Mouse (Mus musculus) midbrain, embryonic 13.5 days (tissue): ENCODE results near the gene Tcp10c. TPM values are rescaled to one million over a fixed set of nuclear protein-coding genes. Genes with fewer than 3 reads are reported as not detected.
"Not testable (repeated sequence)": the region's sequence is repeated elsewhere in the genome, so short reads cannot be mapped to it uniquely, and the experiment has no call there.

Source experiments
- ATAC-seq: fragments of 200-750 bp; cut with Nextera tagmentation; 2 replicates; pipeline ENCODE4 v1.8.0; 2017; ENCODE audit warnings: mild to moderate bottlenecking, moderate TSS enrichment, moderate library complexity
- H3K27ac ChIP-seq: fragments of 300-500 bp; sonication (generic); 2 replicates; pipeline ENCODE4 v1.5.1; 2015; ENCODE audit warnings: inconsistent platforms, mild to moderate bottlenecking, moderate library complexity
- H3K27me3 ChIP-seq: fragments of 300-500 bp; sonication (generic); 2 replicates; pipeline ENCODE4 v1.6.1; 2015; ENCODE audit warnings: mild to moderate bottlenecking, inconsistent platforms
- H3K36me3 ChIP-seq: fragments of 300-500 bp; sonication (generic); 2 replicates; pipeline ENCODE4 v1.6.1; 2015; ENCODE audit warnings: mild to moderate bottlenecking, inconsistent platforms
- H3K4me1 ChIP-seq: fragments of 300-500 bp; sonication (generic); replicated peaks from 2 replicates; pipeline ENCODE4 v1.6.1; 2015; ENCODE audit warnings: inconsistent platforms
- H3K4me2 ChIP-seq: fragments of 300-500 bp; sonication (generic); replicated peaks from 2 replicates; pipeline ENCODE4 v1.6.1; 2015; ENCODE audit warnings: moderate library complexity, mild to moderate bottlenecking, inconsistent platforms
- H3K4me3 ChIP-seq: fragments of 300-500 bp; sonication (generic); replicated peaks from 2 replicates; pipeline ENCODE4 v1.5.1; 2015; ENCODE audit warnings: mild to moderate bottlenecking, inconsistent platforms
- H3K9ac ChIP-seq: fragments of 300-500 bp; sonication (generic); replicated peaks from 2 replicates; pipeline ENCODE4 v1.6.1; 2015; ENCODE audit warnings: mild to moderate bottlenecking, inconsistent platforms
- H3K9me3 ChIP-seq: fragments of 300-500 bp; sonication (generic); 2 replicates; pipeline ENCODE4 v1.6.1; 2016; ENCODE audit warnings: mild to moderate bottlenecking, inconsistent platforms
- WGBS: fragments of 180-500 bp; shearing (Covaris S2); methylation state at CpG from one replicate; pipeline ENCODE4 v1.1.7; 2015; 5-methylcytosine and 5-hydroxymethylcytosine counted together
- polyA plus RNA-seq: library from polyadenylated mRNA; unstranded; fragments of >200 nt; fragmentation: Nextera tagmentation; extraction: Ambion mirVana; gene quantifications from 2 replicates; pipeline ENCODE4 v1.2.1, GENCODE M21; 2015

The Tcp10c gene
- polyA plus RNA-seq, 1 experiment from 2014 or later, result not detected

- H3K4me1 ChIP-seq, H3K4me2 ChIP-seq, H3K4me3 ChIP-seq, H3K9ac ChIP-seq, H3K27ac ChIP-seq, H3K27me3 ChIP-seq, H3K36me3 ChIP-seq: not testable (repeated sequence)
- ATAC-seq, result 0 out of 2 replicates have a peak, but pooled peaks have one; percentile 43
- peaks cover 22% of the 10 kb centered on the region for H3K9me3 ChIP-seq
These were observed 47.7 kb downstream of the Tcp10c start for GRCm38 (mm10) chr17:13402118-13402517.

- H3K27ac ChIP-seq, H3K27me3 ChIP-seq, H3K4me2 ChIP-seq, H3K36me3 ChIP-seq, H3K9ac ChIP-seq, ATAC-seq, H3K4me1 ChIP-seq, H3K4me3 ChIP-seq: not testable (repeated sequence)
- 81% methylated on average over 5 of the region's 5 CpGs for WGBS
- peaks cover 16% of the 10 kb centered on the region for H3K9me3 ChIP-seq
These were observed 49.3 kb downstream of the Tcp10c start for GRCm38 (mm10) chr17:13403527-13404131.

DNA sequence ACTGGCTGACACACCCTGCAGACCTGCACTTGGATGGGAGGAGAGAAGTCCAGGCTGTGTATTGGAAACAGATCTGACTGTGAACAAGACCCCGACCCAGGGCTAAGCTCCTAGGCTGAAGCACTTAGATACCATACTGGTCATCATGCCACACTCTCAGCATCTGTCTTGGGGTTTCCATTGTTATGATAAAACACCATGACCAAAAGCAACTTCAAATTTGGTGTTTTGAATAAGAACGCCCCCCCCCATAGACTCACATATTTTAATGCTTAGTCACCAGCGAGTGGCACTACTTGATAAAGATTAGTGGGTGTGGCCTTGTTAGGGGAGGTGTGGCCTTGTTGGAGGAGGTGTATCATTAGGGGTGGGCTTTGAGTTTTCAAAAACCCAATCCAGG is 51.7 kb downstream of the Tcp10c start:
- H3K9ac ChIP-seq, H3K27me3 ChIP-seq, H3K4me3 ChIP-seq, H3K27ac ChIP-seq, H3K36me3 ChIP-seq, H3K4me2 ChIP-seq, ATAC-seq, H3K4me1 ChIP-seq: not testable (repeated sequence)
- 82% methylated on average over 3 of the region's 3 CpGs for WGBS
- H3K9me3 ChIP-seq, result peaks cover 16% of the 10 kb centered on the region

DNA sequence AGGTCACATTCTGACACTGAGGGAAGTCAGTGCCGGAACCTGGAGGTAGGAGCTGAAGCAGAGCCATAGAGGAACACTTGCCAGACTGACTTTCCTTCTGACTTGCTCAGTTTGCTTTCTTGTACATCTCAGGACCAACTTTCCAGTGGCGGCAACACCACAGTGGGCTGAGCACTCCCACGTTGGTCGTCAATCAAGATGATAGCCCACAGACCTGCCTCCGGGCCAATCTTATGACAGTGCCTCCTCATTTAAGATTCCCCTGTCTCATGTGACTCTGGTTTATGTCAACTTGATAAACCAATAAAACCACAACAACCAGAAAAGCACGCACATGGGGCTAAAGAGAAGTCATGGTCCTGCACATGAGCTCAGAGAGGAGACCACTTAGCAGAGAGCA is 52.3 kb downstream of the Tcp10c start:
- H3K27ac ChIP-seq, ATAC-seq, H3K36me3 ChIP-seq, H3K4me3 ChIP-seq, H3K4me1 ChIP-seq, H3K27me3 ChIP-seq, H3K9ac ChIP-seq, H3K4me2 ChIP-seq: not testable (repeated sequence)
- WGBS, result 90% methylated on average over 6 of the region's 6 CpGs
- H3K9me3 ChIP-seq, result peaks cover 16% of the 10 kb centered on the region

DNA sequence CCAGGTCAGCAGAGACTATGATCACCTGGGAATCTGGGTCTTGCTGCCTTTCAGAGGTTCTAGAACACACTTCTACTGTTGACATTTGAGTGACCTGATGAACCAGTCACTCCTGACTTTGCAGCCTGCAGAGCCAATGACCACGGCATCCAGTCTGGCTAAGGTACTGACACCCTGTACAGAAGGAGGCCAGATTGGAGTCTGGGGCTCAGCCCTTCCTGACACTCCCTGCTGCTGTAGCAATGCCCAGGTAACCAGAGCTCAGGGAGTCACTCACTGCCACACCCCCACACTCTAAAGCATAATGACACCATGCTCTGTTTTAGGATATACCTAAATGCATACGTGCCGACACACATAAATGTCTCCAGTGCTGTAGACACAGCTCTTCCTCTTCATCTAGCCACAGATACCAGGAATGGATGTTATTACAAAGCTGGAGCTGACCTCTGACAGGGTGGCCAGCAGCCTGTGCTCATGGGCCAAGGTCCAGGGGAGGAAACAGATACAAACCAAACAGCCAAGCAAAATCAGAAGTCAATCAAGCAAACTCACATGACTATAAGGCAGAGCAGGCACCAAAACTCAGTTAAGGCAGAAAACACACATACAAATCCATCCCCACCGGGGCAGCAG is 53.4 kb downstream of the Tcp10c start:
- H3K4me2 ChIP-seq, H3K4me3 ChIP-seq, H3K4me1 ChIP-seq, H3K9ac ChIP-seq, H3K27ac ChIP-seq, H3K27me3 ChIP-seq, ATAC-seq, H3K36me3 ChIP-seq: not testable (repeated sequence)
- peaks cover 16% of the 10 kb centered on the region for H3K9me3 ChIP-seq
- WGBS, result 94% methylated on average over 3 of the region's 4 CpGs

GRCm38 (mm10) chr17:13408257-13408633 is 53.9 kb downstream of the Tcp10c start:
- not testable (repeated sequence) for H3K4me2 ChIP-seq, H3K9ac ChIP-seq, H3K27me3 ChIP-seq, H3K27ac ChIP-seq, H3K4me1 ChIP-seq, ATAC-seq, H3K36me3 ChIP-seq, H3K4me3 ChIP-seq
- peaks cover 16% of the 10 kb centered on the region for H3K9me3 ChIP-seq
- WGBS, result 96% methylated on average over 11 of the region's 11 CpGs

GRCm38 (mm10) chr17:13421022-13421591 is 66.7 kb downstream of the Tcp10c start:
- H3K4me3 ChIP-seq, H3K9ac ChIP-seq, H3K27ac ChIP-seq, H3K4me2 ChIP-seq, H3K4me1 ChIP-seq, H3K9me3 ChIP-seq, H3K27me3 ChIP-seq, ATAC-seq, H3K36me3 ChIP-seq: not testable (repeated sequence)
- 89% methylated on average over 9 of the region's 12 CpGs for WGBS

DNA sequence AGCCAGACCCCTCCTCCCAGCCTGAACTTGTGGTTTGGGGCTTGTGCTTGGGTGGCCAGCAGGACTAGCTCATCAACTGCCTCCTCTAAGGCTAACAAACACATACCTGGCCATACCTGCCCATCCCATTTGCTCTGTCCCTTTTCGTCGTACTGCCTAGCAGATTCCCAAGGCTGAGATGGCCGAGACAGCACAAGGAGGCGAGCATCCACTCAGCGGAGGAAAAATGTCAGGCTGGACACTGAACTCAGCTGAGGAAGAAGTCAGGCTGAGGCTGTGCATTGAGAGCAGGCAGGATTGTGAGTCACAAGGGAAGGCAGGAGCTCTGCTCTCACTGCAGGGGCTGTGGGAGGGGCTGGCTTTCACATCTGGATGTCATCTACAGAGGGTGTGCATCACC is 68.3 kb downstream of the Tcp10c start:
- not testable (repeated sequence) for ATAC-seq, H3K4me1 ChIP-seq, H3K27me3 ChIP-seq, H3K27ac ChIP-seq, H3K4me3 ChIP-seq, H3K9ac ChIP-seq, H3K4me2 ChIP-seq, H3K36me3 ChIP-seq
- peaks cover 13% of the 10 kb centered on the region; the same call in 1 of the 2 replicates for H3K9me3 ChIP-seq
- WGBS, result 88% methylated on average over 5 of the region's 5 CpGs

DNA sequence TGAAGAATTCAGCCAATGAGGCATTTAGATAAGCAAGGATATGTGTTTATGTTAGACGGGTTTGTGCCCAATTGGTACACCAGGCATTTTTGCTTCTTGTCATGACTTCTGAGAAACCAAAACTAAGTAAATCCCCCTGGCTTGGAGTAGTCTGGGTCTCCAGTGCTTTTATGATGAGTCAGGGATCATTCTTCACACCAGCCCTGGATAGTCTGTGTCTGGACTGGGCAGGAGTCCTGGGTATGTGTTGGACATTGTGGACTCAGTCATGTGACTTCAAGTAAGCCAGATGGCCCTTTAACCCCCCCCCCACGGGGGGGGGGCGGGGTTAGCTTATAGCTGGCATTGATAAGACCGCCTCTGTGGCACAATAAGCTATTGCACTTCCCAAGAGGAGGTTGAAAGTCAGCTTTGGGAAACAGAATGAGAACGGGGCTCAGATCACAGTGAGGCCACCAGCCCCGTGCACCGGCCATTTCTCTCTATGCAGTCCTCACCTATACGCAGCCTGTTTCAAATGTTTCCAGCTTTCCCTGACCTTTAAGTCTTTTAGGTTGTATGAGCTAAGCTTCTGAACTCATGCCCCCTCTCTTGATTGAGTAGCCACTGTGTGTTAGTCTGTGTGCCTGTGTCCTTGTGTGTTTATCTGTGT is 69.1 kb downstream of the Tcp10c start:
- H3K27me3 ChIP-seq, H3K4me3 ChIP-seq, H3K9ac ChIP-seq, H3K4me2 ChIP-seq, H3K27ac ChIP-seq, H3K36me3 ChIP-seq, H3K4me1 ChIP-seq: not testable (repeated sequence)
- WGBS, result 69% methylated on average over 8 of the region's 8 CpGs
- ATAC-seq, result peak; percentile 46; the same call in 1 of the 2 replicates
- H3K9me3 ChIP-seq, result peaks cover 13% of the 10 kb centered on the region; the same call in 1 of the 2 replicates

- 91% methylated on average over 6 of the region's 6 CpGs for WGBS
- not testable (repeated sequence) for ATAC-seq
These were observed 69.9 kb downstream of the Tcp10c start for GRCm38 (mm10) chr17:13424321-13424720.

GRCm38 (mm10) chr17:13425694-13426093 is 71.3 kb downstream of the Tcp10c start:
- not testable (repeated sequence) for H3K4me3 ChIP-seq, H3K9ac ChIP-seq, H3K27ac ChIP-seq, H3K4me1 ChIP-seq, H3K4me2 ChIP-seq, H3K27me3 ChIP-seq, H3K36me3 ChIP-seq
- peaks cover 13% of the 10 kb centered on the region; the same call in 1 of the 2 replicates for H3K9me3 ChIP-seq
- 80% methylated on average over 2 of the region's 5 CpGs for WGBS
- ATAC-seq, result peak; percentile 63

More at GRCm38 (mm10) chr17:13424321-13424720, 69.9 kb downstream of the Tcp10c start:
- not testable (repeated sequence) for H3K9ac ChIP-seq, H3K36me3 ChIP-seq, H3K27ac ChIP-seq, H3K4me1 ChIP-seq, H3K27me3 ChIP-seq, H3K4me2 ChIP-seq, H3K4me3 ChIP-seq
- peaks cover 13% of the 10 kb centered on the region; the same call in 1 of the 2 replicates for H3K9me3 ChIP-seq

DNA sequence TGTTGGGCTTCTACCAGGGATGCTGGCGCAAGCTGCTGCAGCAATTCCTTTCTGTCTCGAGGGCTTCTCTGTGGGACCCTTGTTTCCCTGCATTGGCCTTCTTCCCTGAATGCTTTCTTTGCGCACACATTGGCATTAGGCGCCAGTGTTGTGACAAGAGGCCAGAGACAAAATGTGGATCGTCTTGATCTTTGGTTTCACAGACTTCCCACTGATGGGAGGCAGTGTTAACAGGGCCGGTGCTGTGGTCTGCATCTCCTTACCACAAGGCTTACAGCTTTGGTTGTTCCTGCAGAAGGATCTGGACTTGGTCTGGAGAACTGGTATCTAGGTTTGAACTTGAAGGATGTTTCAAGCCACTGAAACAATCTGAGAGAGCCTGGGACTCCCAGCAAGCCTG is 72.1 kb downstream of the Tcp10c start:
- H3K4me3 ChIP-seq, H3K27me3 ChIP-seq, H3K4me2 ChIP-seq, ATAC-seq, H3K27ac ChIP-seq, H3K4me1 ChIP-seq, H3K9ac ChIP-seq, H3K36me3 ChIP-seq: not testable (repeated sequence)
- peaks cover 13% of the 10 kb centered on the region; the same call in 1 of the 2 replicates for H3K9me3 ChIP-seq
- WGBS, result 93% methylated on average over 4 of the region's 6 CpGs
